Mouse (Mus musculus): Measurements from ENCODE around the gene Atf7ip. TPM values are rescaled to one million over a fixed set of nuclear protein-coding genes. Genes with fewer than 3 reads are reported as not detected.

The Atf7ip gene
- polyA plus RNA-seq (2015; fragmentation: Nextera tagmentation; extraction: Ambion mirVana) = 18.7 and 21.5 TPM in 2 replicates

GRCm38 (mm10) chr6:136505867-136506266, at the start of gene Atf7ip:
Atf7ip (plus strand) TSS chr6:136506167.

Other genes with a start within 250 kb of the Atf7ip start
- gene Gm8994, start 178.6 kb upstream of the Atf7ip start, polyA plus RNA-seq (2015; fragmentation: Nextera tagmentation; extraction: Ambion mirVana) = not detected in 2 replicates
- gene E330021D16Rik, start 90.6 kb upstream of the Atf7ip start, polyA plus RNA-seq (2015; fragmentation: Nextera tagmentation; extraction: Ambion mirVana) = not detected in 2 replicates
- 0.43 and 0.53 TPM in 2 replicates for gene Plbd1, start 155.8 kb downstream of the Atf7ip start, polyA plus RNA-seq (2015; fragmentation: Nextera tagmentation; extraction: Ambion mirVana)